Mouse (Mus musculus) kidney, embryonic 15.5 days (tissue): ENCODE data around the gene Pdcd5. TPM values are rescaled to one million over a fixed set of nuclear protein-coding genes. Genes with fewer than 3 reads are reported as not detected.

Experiments
- ATAC-seq: fragments of 200-750 bp; cut with Nextera tagmentation; replicated peaks from 2 replicates; pipeline ENCODE4 v1.8.0; 2017; ENCODE audit warnings: moderate TSS enrichment; ENCODE audit not compliant: low FRiP score
- H3K27ac ChIP-seq: fragments of 300-500 bp; sonication (generic); 2 replicates; pipeline ENCODE4 v1.5.1; 2015; ENCODE audit warnings: mild to moderate bottlenecking, inconsistent platforms
- H3K27me3 ChIP-seq: fragments of 300-500 bp; sonication (generic); 2 replicates; pipeline ENCODE4 v1.6.1; 2015; ENCODE audit warnings: inconsistent platforms
- H3K36me3 ChIP-seq: fragments of 300-500 bp; sonication (generic); 2 replicates; pipeline ENCODE4 v1.6.1; 2015; ENCODE audit warnings: inconsistent platforms
- H3K4me1 ChIP-seq: fragments of 300-500 bp; sonication (generic); 2 replicates; pipeline ENCODE4 v1.6.1; 2015; ENCODE audit warnings: inconsistent platforms
- H3K4me2 ChIP-seq: fragments of 300-500 bp; sonication (generic); 2 replicates; pipeline ENCODE4 v1.6.1; 2015; ENCODE audit warnings: moderate library complexity, mild to moderate bottlenecking, inconsistent platforms
- H3K4me3 ChIP-seq: fragments of 300-500 bp; sonication (generic); replicated peaks from 2 replicates; pipeline ENCODE4 v1.5.1; 2015; ENCODE audit warnings: mild to moderate bottlenecking, inconsistent platforms
- H3K9ac ChIP-seq: fragments of 300-500 bp; sonication (generic); 2 replicates; pipeline ENCODE4 v1.6.1; 2015; ENCODE audit warnings: mild to moderate bottlenecking, inconsistent platforms
- H3K9me3 ChIP-seq: fragments of 300-500 bp; sonication (generic); replicated peaks from 2 replicates; pipeline ENCODE4 v1.6.1; 2016; ENCODE audit warnings: inconsistent platforms
- WGBS: fragments of 180-500 bp; shearing (Covaris S2); methylation state at CpG from one replicate; pipeline ENCODE4 v1.1.7; 2015; ENCODE audit warnings: mixed read lengths; 5-methylcytosine and 5-hydroxymethylcytosine counted together
- polyA plus RNA-seq: library from polyadenylated mRNA; unstranded; fragments of >200 nt; fragmentation: Nextera tagmentation; extraction: Ambion mirVana; gene quantifications from 2 replicates; pipeline ENCODE4 v1.2.1, GENCODE M21; 2015

The Pdcd5 gene
- polyA plus RNA-seq, 1 experiment from 2014 or later = 240 TPM

DNA sequence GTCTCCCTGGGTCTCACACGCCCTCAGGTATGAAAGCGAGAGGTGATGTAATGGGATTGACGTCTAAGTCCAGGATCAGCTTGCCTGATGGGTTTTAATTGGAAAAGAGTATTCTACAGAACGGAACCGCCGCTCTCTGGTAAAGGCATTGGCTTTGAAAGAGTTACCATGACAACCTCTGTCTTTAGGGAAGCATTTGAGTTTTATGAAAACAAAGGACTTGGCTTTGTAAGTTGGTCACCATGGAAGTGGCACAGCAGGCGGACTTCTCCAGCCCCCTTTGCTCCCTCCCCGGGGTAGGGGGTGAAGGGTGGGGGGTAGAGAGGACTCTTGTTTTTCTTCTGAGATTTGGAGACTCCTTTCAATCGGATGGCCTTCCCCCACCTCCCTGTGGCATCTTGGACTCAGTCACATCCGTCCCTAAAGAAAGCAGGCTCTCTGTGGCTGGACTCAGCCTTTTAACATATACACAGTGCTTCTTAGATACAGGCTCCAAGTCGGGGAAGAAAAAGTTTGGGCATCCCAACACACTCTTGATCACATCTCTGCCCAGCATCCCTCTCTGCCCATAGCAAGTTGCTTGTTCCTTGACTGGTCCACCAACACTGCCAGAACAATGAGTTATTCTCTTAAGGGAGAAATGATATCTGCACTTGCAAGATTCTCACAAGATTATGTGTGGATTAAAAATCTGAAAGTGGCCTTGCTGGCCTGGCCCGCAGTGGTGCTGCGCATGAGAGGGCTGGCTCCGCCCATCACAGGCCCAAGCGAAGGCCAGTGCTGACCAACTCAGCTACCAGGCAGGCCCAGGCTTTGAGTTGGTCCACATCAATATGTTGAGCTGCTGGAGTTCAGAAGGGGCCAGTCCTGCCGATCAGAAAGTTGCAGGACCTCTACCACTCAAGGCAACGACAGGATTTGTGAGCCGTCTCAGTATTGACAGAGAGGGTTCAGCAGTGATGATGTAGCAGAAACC lies 21.0 kb upstream of the Pdcd5 start:
- H3K27me3 ChIP-seq = peaks cover 7% of the 10 kb centered on the region; the same call in 1 of the 2 replicates
- ATAC-seq = no peak
- H3K27ac ChIP-seq = no peak overlapping the region
- WGBS = 63% methylated on average over 18 of the region's 18 CpGs
- no peaks in the 10 kb centered on the region for H3K36me3 ChIP-seq
- no peak overlapping the region for H3K4me3 ChIP-seq
- no peak overlapping the region for H3K4me2 ChIP-seq
- H3K9me3 ChIP-seq = no peaks in the 10 kb centered on the region
- H3K4me1 ChIP-seq = peaks cover 10% of the 10 kb centered on the region; the same call in 1 of the 2 replicates
- no peak overlapping the region for H3K9ac ChIP-seq

DNA sequence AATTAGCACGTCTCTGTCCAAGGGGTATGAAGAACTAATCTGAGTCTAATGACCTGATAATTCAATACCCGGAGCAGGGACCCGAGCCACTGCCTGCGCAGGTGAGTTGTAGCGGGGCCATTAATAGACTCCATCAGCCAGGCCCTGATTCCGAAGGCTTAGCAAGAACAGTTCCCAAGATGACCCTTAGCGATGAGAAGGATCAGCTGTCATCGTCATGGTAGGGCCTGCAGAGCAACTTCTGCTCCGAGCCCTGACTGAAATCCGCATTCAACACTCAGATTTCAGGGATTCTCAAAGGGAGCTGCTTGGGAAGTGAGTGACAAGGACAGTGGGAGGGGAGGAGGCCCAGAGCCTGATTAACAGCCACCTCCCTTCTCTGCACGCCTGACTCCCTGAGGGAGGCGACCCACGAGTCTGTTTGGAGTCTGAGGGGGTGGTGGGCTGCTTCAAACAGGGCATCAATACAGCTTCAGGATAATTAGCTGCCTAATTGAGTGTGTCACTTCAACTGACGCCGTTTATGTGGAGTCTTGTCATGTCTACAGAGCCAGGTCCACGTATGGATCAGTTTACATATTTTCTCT lies 16.6 kb upstream of the Pdcd5 start:
- peak overlapping the region; percentile 6; the same call in 1 of the 2 replicates for H3K4me2 ChIP-seq
- H3K9ac ChIP-seq = no peak overlapping the region
- ATAC-seq = peak; percentile 74
- H3K36me3 ChIP-seq = no peaks in the 10 kb centered on the region
- peaks cover 10% of the 10 kb centered on the region; the same call in 1 of the 2 replicates for H3K4me1 ChIP-seq
- 31% methylated on average over 16 of the region's 16 CpGs for WGBS
- H3K27me3 ChIP-seq = peaks cover 12% of the 10 kb centered on the region
- H3K9me3 ChIP-seq = no peaks in the 10 kb centered on the region; the same call in 1 of the 2 replicates
- H3K4me3 ChIP-seq = no peak overlapping the region
- no peak overlapping the region for H3K27ac ChIP-seq

DNA sequence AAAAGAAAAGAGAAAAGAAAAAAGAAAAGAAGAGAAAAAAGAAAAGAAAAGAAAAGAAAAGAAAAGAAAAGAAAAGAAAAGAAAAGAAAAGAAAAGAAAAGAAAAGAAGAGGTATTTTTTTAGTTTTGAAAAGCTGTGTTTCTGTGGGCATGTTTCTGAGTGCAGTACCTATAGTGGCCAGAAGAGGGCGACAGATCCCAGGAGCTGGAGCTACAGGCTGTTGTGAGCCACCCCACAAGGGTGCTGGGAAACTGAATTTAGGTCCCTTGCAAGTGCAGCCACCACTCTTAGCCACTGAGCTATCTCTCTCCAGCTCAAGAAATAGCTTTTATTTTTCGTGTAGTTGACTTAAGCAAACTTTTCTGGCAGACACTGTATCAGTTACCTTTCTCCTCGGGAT lies 11.9 kb upstream of the Pdcd5 start:
- no peak for ATAC-seq
- Histone ChIP-seq H3K4me1 (peaks cover 8% of the 10 kb centered on the region; the same call in 1 of the 2 replicates), H3K27me3 (peaks cover 5% of the 10 kb centered on the region), H3K36me3 (no peaks in the 10 kb centered on the region), H3K4me3 (no peak overlapping the region), H3K27ac (no peak overlapping the region), H3K9me3 (no peaks in the 10 kb centered on the region; the same call in 1 of the 2 replicates), H3K4me2 (no peak overlapping the region), H3K9ac (no peak overlapping the region)
- 50% methylated on average over 3 of the region's 3 CpGs for WGBS

DNA sequence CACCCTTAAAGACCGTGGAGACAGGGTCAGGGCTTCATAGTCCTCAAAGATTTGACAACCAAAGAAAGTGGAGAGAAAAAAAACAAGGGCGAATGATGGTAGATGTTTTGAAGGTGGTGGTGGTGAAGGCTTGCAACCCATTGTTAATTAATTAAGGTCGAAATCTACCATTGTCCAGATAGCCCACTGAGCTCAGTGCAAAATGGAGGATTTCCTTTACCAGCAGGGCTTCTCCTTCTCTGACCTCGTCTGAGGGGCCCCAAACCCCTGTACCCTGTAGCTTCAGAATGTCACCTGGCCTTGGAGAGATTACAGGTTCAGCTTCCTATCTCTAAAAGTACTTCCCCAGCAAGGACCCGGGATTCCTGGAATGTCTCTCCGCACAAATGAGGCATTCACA lies 10.5 kb upstream of the Pdcd5 start:
- H3K4me2 ChIP-seq = no peak overlapping the region
- H3K9me3 ChIP-seq = no peaks in the 10 kb centered on the region; the same call in 1 of the 2 replicates
- ATAC-seq = no peak
- peaks cover 5% of the 10 kb centered on the region for H3K27me3 ChIP-seq
- WGBS = 51% methylated on average over 6 of the region's 6 CpGs
- no peaks in the 10 kb centered on the region for H3K36me3 ChIP-seq
- H3K9ac ChIP-seq = no peak overlapping the region
- H3K4me1 ChIP-seq = no peaks in the 10 kb centered on the region
- H3K27ac ChIP-seq = no peak overlapping the region
- no peak overlapping the region for H3K4me3 ChIP-seq

DNA sequence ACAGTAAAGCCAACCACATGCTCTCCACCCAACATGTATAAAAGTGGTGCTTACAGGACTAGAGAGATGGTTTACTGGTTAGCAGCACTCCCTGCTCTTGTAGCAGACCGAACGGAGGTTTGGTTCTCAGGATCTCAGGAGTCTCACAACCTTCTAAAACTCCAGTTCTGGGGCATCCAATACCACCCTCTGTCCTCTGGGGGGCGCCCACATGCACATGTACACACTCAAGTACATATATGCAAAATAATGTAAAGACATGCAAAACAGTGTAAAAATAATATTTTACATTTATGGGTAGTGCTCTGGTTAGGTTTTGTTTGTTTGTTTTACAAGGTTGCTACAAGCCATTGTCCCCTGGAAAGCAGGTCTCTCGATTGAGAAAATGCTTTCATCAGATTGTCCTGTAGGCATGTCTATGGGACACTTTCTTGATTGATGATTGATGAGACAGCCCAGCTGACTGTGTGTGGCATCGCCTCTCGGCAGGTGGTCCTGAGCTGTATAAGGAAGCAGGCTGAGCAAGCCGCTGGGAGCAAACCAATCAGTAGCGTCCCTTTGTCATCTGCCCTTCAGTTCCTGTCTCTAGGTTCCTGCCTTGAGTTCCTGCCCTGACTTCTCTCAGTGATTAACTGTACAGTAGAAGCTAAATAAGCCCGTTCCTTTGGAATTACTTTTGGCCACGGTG lies 4.4 kb upstream of the Pdcd5 start:
- Histone ChIP-seq H3K4me3 (no peak overlapping the region), H3K36me3 (no peaks in the 10 kb centered on the region), H3K27me3 (no peaks in the 10 kb centered on the region), H3K9ac (no peak overlapping the region), H3K9me3 (no peaks in the 10 kb centered on the region; the same call in 1 of the 2 replicates), H3K4me2 (no peak overlapping the region), H3K27ac (no peak overlapping the region), H3K4me1 (no peaks in the 10 kb centered on the region)
- WGBS = 88% methylated on average over 10 of the region's 10 CpGs
- ATAC-seq = no peak

DNA sequence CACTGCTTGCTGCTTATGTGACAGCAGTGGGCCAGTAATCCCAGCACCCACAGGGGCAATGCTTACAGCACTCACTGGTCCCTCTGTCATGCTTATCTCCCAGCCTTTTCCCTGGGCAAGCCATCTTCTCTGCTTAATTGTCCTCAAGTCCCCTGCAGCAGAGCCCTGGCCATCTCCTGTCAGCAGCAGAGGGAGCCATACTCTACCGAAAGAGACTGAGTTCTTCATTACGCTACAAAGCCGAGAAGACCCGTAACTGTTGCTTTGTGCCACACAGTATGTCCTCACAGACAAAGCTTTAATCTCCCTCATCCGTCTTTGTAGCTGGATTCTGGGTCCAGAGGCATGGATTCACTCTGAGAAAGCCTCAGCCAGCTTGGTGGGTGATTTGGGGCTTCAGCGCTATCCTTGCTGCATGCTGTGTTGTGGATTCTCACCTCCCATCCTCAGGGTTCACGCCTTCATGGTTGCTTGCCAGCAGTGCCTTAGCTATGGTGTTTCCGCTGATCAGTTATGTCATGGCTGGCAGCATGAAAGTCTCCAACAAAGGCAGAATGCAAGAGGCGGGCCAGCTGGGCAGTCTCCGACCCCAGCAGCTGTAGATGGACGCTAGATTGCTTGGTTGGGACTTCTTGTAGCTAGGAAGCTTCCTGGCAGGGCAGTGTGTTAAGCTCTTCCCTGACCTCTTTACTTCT lies 3.5 kb upstream of the Pdcd5 start:
- 79% methylated on average over 11 of the region's 11 CpGs for WGBS
- H3K4me1 ChIP-seq = peaks cover 7% of the 10 kb centered on the region; the same call in 1 of the 2 replicates

DNA sequence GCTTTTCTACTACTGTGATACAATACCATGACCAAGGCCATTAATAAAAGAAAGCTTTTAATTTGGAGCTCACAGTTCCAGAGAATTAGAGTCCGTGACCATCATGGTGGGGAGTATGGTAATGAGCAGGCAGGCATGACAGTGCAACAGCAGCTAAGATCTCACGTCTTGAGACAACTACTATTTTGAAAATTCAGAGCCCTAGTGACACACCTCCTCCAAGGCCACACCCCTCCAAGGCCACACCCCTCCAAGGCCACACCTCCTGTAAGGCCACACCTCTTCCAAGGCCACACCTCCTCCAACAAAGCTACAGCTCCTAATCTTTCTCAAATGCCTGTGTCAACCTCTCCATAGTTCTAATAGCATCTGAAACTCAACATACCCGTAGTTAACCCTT lies 1.8 kb upstream of the Pdcd5 start:
- Histone ChIP-seq H3K4me3 (no peak overlapping the region), H3K36me3 (peaks cover 16% of the 10 kb centered on the region), H3K9me3 (no peaks in the 10 kb centered on the region; the same call in 1 of the 2 replicates), H3K27ac (no peak overlapping the region), H3K4me1 (peaks cover 7% of the 10 kb centered on the region; the same call in 1 of the 2 replicates), H3K27me3 (no peaks in the 10 kb centered on the region), H3K9ac (no peak overlapping the region), H3K4me2 (no peak overlapping the region)
- ATAC-seq = peak; percentile 49; the same call in 1 of the 2 replicates
- 35% methylated on average over 3 of the region's 3 CpGs for WGBS

More for the DNA sequence above, 3.5 kb upstream of the Pdcd5 start:
- ATAC-seq = no peak
- no peaks in the 10 kb centered on the region for H3K27me3 ChIP-seq
- no peak overlapping the region for H3K4me2 ChIP-seq
- no peak overlapping the region for H3K4me3 ChIP-seq
- no peak overlapping the region for H3K27ac ChIP-seq
- no peak overlapping the region for H3K9ac ChIP-seq
- H3K9me3 ChIP-seq = no peaks in the 10 kb centered on the region; the same call in 1 of the 2 replicates
- H3K36me3 ChIP-seq = no peaks in the 10 kb centered on the region

DNA sequence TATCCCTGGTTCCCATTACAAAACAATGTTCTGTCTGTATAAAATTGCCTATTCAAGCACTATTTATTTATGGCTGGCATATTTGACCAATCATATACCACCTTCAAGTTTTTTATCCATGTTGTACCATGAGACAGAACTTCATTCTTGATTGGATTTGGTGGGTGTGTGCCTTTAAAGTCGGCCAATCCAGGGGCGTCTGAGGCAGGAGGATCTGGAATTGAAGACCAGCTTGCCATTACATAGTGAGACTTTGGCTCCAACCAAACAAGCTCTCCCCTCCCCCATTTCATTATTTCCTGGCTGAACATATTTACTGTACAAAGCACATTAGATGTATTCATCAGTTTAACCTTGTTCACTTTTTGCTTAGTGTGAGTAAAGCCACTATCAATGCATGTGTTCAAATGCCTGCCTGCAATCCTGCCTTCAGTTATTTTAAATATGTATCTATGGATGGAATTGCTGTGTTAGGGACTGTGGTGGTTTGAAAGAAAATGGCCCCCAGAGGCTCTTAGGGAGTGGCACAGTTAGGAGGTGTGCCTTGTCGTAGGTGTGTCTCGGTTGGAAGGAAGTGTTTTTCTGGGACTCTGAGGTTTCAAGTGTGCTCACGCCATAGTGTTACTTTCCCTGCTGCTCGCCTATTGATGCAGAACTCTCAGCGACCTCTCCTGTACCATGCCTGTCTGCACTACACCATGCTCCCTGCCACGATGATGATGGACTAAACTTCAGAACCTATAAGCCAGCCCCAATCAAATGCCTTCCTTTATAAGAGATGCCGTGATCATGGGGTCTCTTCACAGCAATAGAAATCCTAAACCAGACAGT lies 1.1 kb upstream of the Pdcd5 start:
- 0 out of 2 replicates have a peak overlapping the region, but pooled peaks have one; percentile 14 for H3K27ac ChIP-seq
- no peaks in the 10 kb centered on the region for H3K27me3 ChIP-seq
- 62% methylated on average over 9 of the region's 9 CpGs for WGBS
- no peak overlapping the region for H3K4me3 ChIP-seq
- ATAC-seq = 0 out of 2 replicates have a peak, but pooled peaks have one; percentile 7
- H3K9ac ChIP-seq = no peak overlapping the region
- no peaks in the 10 kb centered on the region; the same call in 1 of the 2 replicates for H3K9me3 ChIP-seq
- peaks cover 23% of the 10 kb centered on the region for H3K36me3 ChIP-seq
- H3K4me2 ChIP-seq = no peak overlapping the region
- H3K4me1 ChIP-seq = peaks cover 7% of the 10 kb centered on the region; the same call in 1 of the 2 replicates

DNA sequence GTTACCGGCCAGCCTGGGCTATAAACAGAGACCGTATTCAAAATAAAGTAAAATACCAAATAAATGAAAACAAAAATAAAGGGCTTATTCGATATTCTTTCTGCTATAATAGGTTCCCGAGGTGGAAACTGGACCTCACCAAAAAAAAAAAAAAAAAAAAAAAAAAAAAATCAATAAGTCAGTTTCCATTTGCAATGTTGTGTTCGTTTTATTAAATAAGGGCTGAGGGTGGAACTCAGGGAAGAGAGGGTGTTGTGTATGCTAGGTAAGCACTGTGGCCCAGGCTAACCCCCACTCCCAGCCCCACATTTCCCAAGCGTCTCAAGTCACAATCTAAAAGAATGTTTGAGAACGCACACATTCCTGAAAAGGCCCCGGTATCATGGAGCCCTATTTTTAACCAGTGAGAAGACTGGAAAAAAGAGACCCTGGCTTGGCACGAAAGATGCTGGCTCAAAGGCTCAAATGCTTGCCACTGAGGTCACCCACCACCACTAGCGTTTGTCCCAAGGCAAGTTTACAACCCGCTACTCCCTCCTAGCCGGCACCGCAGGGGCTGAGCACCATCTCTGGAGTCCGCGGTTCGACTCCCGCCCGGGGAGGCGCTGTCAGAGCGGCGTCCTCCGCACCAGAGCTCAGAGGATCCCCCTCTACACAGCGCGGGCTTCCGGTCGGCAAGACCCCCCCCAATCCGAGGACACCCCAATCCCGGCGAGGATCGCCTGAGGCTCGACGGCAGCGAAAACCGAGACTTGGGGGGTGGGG lies 822 bp downstream of the Pdcd5 start:
- Histone ChIP-seq H3K4me1 (peaks cover 7% of the 10 kb centered on the region; the same call in 1 of the 2 replicates), H3K27ac (peak overlapping the region; percentile 83), H3K4me3 (peak overlapping the region; percentile 97), H3K4me2 (peak overlapping the region; percentile 73), H3K36me3 (peaks cover 41% of the 10 kb centered on the region), H3K9me3 (no peaks in the 10 kb centered on the region), H3K9ac (peak overlapping the region; percentile 91), H3K27me3 (no peaks in the 10 kb centered on the region)
- 5% methylated on average over 34 of the region's 34 CpGs for WGBS
- ATAC-seq = peak; percentile 47; the same call in 1 of the 2 replicates

DNA sequence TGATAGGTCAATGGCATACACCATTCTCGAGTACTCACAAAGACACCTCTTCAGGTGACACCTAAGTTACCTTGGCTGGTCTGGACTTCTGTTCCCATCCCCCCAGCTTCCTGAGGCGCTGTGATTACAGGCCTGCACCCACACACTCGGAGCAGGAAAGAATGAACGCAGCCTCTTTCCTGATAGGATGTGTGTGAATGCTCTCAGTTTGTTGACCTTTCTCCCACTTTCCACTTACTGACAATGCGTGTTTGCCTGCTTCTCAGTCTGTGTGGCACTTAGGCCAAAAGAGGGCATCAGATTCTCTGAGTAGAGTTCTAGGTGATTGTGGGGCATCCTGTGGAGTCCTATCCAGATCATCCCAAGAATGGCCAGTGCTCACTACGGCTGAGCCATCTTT lies 7.2 kb downstream of the Pdcd5 start:
- Histone ChIP-seq H3K4me3 (no peak overlapping the region), H3K9me3 (no peaks in the 10 kb centered on the region), H3K4me2 (no peak overlapping the region), H3K36me3 (peaks cover 84% of the 10 kb centered on the region), H3K27me3 (no peaks in the 10 kb centered on the region), H3K9ac (no peak overlapping the region), H3K27ac (no peak overlapping the region), H3K4me1 (no peaks in the 10 kb centered on the region)
- no peak for ATAC-seq
- 77% methylated on average over 6 of the region's 6 CpGs for WGBS
